Mouse (Mus musculus): ENCODE measurements around the gene Vmn2r88. TPM values are rescaled to one million over a fixed set of nuclear protein-coding genes. Genes with fewer than 3 reads are reported as not detected.
"Not testable (repeated sequence)": the region's sequence is repeated elsewhere in the genome, so short reads cannot be mapped to it uniquely, and the experiment has no call there.

Gene Vmn2r88
- total RNA-seq (2021) = not detected

DNA sequence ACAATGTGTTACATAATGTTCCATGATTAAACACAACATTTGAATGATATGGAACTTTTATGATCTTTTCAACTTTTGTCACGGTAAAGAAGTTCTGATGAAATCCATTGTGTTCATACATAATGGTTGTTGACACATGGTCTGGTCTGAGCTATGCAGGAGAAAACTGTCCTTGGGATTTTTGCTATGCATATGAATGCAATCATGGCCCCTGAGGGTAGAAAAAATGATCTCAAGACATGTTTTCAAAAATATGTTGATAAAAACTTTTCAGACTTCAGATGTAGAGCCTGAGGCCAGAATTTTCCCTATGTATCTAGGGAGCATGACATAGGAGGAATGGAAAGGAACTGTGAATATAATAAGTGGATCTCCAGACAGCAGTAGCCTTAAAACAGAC, at the start of gene Vmn2r88:
TSS of gene Vmn2r88 (plus strand) at position 301 of the 400 bp plus-strand sequence.
- DNase-seq = no peak
- intact Hi-C loops (cut with DNase I) = no loop called here

DNA sequence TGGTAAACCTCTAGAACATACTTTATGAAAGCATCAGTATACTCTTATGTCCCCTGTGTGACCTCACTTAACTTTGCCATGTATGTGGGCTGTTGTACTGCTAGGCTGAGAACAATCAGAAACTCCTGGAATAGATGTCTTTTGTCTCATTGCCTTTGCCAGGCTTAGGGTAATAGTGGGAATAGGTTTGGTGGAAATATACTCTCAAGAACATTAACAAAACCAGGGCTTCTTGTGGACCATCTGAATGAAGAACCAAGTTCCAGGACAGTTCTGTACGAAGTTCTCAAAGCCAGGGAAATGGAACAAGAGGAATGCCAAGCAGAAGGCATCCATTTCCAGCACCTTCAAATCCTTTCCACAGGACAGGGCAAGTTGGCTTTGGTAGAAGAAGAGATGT, 49.2 kb upstream of the Vmn2r88 start, which contains the start of gene Gm7247:
TSS of gene Gm7247 (plus strand) at position 301 of the 400 bp plus-strand sequence.
- intact Hi-C loops (cut with DNase I) = no loop called here

GRCm38 (mm10) chr14:51382805-51383204, 27.8 kb upstream of the Vmn2r88 start:
- intact Hi-C loops (cut with DNase I) = no loop called here
- DNase-seq = no peak

More for the DNA sequence above, 49.2 kb upstream of the Vmn2r88 start, which contains the start of gene Gm7247:
- no peak for DNase-seq

DNA sequence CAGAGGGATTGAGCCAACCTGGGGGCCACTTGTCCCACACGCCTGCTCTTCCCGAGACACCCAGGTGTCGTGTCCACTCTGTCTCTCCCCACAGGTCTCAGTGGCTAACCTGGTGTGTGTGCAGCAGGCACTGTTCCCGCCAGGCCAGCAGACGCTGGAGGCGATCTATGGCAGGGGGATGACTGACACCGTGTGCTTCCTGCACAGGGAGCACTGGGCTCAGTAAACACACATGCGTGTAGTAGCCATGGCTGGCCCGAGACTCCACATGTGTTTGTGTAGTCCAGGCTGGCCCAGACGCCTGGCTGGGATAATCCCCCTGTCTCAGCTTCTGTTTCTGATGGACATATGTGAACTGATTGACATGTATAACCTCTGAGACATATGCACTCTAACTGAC, 26.3 kb upstream of the Vmn2r88 start:
- DNase-seq = no peak
- intact Hi-C loops (cut with DNase I) = no loop called here

- DNase-seq = no peak
- intact Hi-C loops (cut with DNase I) = no loop called here
Observed at GRCm38 (mm10) chr14:51385741-51386140, 24.9 kb upstream of the Vmn2r88 start.

DNA sequence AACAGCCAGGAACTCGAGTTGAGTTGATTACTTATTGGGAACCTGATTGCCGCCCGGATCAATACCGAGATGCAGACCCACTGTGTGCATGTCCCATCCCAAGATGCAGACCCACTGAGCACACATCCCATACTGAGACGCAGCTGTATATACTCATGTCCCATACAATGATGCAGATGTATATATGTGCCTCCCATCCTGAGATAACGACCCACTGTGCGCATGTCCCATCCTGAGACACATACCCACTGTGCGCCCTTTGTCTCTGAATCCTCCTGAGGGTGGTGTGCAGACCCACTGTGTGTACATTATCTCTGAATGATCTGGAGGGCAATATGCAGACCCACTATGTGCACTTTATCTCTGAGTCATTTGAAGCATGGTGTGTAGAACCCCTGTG, 22.9 kb upstream of the Vmn2r88 start:
- intact Hi-C loops (cut with DNase I) = no loop called here

DNA sequence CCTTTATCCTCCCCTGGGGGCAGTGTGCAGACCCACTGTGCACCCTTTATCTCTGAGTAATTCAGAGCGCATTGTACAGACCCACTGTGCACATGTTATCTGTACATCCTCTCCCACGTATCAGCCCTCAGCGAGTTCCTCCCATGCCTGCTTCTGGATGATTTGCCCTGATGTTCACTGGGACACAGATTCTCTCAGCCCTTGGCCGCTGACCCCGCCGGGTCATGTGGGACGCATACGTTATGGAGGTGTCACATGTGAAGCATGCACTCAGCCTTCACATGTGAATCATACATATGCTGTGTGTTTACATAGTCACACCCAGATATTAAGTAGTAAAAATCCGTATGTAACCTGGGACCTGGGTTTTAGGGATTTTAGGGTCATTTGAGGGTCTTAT, 22.4 kb upstream of the Vmn2r88 start:
- intact Hi-C loops (cut with DNase I) = no loop called here
- no peak for DNase-seq

More for the DNA sequence above, 22.9 kb upstream of the Vmn2r88 start:
- DNase-seq = no peak

DNA sequence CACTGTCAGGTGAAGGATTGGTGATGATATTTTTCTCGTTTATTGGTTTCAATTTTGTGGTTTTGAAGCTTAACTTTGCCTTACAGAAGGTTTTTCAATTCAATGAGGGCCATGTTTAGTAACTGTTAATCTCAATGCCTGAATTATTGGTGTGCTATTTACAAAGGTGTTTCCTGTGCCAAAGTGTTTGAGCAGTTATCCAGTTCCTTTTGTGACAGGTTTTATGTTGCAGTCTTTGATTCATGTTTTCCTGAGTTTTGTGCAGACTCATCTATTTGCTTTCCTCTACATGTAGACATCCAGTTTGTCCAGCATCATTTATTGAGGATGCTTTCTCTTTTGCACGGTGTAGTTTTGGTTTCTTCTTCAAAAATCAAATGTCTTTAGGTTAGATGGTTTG, 13.3 kb downstream of the Vmn2r88 start:
- DNase-seq = no peak
- intact Hi-C loops (cut with DNase I) = no loop called here

DNA sequence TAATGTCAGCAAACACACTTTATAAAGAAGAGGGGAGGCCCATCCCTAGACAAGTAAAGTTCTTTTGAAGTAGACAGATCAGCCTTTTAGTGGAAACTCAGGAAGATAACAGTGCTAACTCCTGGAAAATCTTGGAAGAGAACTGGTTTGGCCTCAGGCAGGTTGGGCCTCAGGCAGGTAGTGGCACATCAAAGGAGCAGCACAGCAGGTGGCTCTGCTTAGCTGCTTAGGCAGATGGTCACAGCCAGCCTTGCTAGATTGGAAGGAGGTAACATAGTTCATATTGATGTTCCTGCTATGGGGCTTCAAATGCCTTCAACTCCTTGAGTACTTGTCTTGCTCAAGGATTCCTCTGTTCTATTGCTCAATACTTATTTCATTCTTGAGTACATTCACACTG, 19.5 kb downstream of the Vmn2r88 start:
- DNase-seq; intact Hi-C loops (cut with DNase I): not testable (repeated sequence)

DNA sequence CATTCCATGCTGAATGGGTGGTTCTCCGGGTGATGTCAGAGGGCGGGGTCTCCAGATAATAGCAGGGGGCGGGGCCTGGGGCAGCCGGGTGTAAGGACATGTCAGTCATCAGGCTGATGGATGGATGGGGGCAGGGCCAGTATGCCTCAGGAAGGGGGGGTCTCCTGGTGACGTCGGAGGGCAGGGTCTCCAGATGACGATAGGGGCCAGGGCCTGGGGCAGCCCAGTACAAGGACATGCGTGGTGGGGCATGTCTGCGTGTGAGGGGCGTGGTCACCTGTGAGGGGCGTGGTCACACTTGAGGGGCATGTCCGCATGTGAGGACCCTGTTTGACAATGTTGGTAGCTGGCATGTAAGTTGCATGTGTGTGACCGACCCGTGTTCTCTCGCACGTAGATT, 23.9 kb downstream of the Vmn2r88 start:
- intact Hi-C loops (cut with DNase I) = no loop called here
- DNase-seq = no peak

GRCm38 (mm10) chr14:51435020-51435419, 24.4 kb downstream of the Vmn2r88 start:
- intact Hi-C loops (cut with DNase I) = no loop called here
- DNase-seq = no peak

DNA sequence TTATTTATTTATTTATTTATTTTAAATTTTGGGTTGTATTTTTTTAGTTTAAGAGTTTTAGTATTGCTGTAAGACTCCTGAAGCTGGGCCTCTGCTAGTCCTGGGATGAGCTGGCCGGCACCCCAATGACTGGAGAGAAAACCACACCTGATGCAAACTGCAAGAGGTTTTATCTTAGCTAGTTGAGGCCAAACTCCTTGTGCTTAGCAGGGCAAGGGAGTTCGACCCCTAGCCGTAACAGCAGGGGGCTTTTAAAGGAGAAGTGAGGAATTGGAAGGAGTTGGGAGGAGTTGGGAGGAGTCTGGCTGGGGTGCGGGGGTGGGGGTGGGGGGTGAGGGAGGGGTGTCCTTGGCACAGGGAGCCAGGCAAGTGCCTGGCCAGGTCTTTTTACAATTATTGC, 28.3 kb downstream of the Vmn2r88 start:
- intact Hi-C loops (cut with DNase I) = no loop called here
- no peak for DNase-seq

DNA sequence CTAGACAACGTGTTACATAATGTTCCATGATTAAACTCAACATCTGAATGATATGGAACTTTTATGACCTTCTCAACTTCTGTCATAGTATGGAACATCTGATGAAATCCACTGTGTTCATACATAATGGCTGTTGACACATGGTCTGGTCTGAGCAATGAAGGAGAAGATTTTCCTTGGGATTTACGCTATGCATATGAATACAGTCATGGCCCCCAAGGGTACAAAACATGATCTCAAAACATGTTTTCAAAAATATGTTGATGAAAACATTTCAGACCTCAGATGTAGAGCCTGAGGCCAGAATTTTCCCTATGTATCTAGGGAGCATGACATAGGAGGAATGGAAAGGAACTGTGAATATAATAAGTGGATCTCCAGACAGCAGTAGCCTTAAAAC, 40.9 kb downstream of the Vmn2r88 start, which contains the start of gene Vmn2r89:
TSS of gene Vmn2r89 (plus strand) at position 301 of the 400 bp plus-strand sequence.
- intact Hi-C loops (cut with DNase I); DNase-seq: not testable (repeated sequence)

Other genes starting within 250 kb of the Vmn2r88 start
- not detected for gene Rnase2b, start 248.6 kb upstream of the Vmn2r88 start, total RNA-seq (2021)
- gene Ang2, start 211.7 kb upstream of the Vmn2r88 start, total RNA-seq (2021) = not detected
- gene Ear14, start 207.4 kb upstream of the Vmn2r88 start, total RNA-seq (2021) = not detected
- gene Rnase2a, start 154.7 kb upstream of the Vmn2r88 start, total RNA-seq (2021) = not detected
- gene Gm7247, start 49.1 kb upstream of the Vmn2r88 start, total RNA-seq (2021) = not detected
- not detected for gene Vmn2r89, start 41.0 kb downstream of the Vmn2r88 start, total RNA-seq (2021)
- gene Gm5622, start 142.0 kb downstream of the Vmn2r88 start, total RNA-seq (2021) = not detected
- gene Gm17175, start 163.2 kb downstream of the Vmn2r88 start, total RNA-seq (2021) = not detected
- not detected for gene Gm17174, start 181.3 kb downstream of the Vmn2r88 start, total RNA-seq (2021)
- gene Gm17078, start 200.5 kb downstream of the Vmn2r88 start, total RNA-seq (2021) = not detected
- not detected for gene Gm4181, start 224.8 kb downstream of the Vmn2r88 start, total RNA-seq (2021)